ENCODE assay signal across 28 mouse cellular contexts in the genomic region with DNA sequence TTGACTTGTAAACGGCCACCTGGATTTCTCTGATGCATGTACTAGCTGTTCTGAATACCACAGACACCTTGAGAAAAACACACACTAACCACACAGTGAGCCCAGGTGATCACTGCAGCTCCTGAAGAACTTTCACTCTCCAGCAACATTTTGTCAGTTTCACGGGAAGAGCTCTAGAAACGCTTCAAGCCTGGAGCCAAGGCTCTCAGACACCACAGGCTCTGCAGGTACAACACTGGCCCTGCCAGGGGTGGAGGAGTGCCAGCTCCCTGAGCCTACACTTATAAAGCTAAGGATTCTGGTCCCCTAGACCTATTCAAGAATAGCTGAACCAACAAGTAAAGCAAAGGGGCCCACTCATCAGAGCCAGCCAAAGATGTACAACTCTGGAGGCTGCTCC. TPM values are rescaled to one million over a fixed set of nuclear protein-coding genes. Genes with fewer than 3 reads are reported as not detected.
A peak's percentile ranks its signal among the peaks of the same experiment; 100 is the strongest.
DNase-seq lines count a peak whose midpoint lies in the region; ATAC-seq lines count a peak whose summit lies in the region.
"Had no signal": no experiment of that assay in that cellular context is flagged by ENCODE, and none has a peak within 500 bp of the region (broad histone marks: within the 10 kb centered on the region; RNA-seq: fewer than 3 reads in every experiment).

No protein-coding gene starts in this region.

- intact Hi-C loops in left cerebral cortex, postnatal 36 days (cut with DNase I): no loop called here

- H3K36me3 ChIP-seq in heart, embryonic 16.5 days (ENCODE audit: control insufficient read depth, insufficient read depth): 0 out of 2 replicates have a peak, but pooled peaks cover 3% of the 10 kb centered on the region
- H3K36me3 ChIP-seq in heart, embryonic 10.5 days: no peaks in the 10 kb centered on the region
- H3K36me3 ChIP-seq: midbrain, embryonic 13.5 days; neural tube, embryonic 12.5 days had no signal

- no peak for DNase-seq in heart, embryonic 10.5 days (ENCODE audit: low spot score)
- peak; percentile 36 to 62 for DNase-seq in cerebellum, postnatal 25 days
- peak; percentile 77 for DNase-seq in thymus, postnatal 0 days (ENCODE audit: low spot score)
- DNase-seq in urinary bladder, adult 2 months (ENCODE audit: low spot score): no peak
- DNase-seq in left cerebral cortex, postnatal 36 days (ENCODE audit: low spot score in 2 of 2): no peak
- DNase-seq: B cell, adult 2 months; embryo, embryonic 11 days; forebrain, postnatal 0 days; gastrocnemius, adult 2 months; kidney, adult 11 months; layer of hippocampus, postnatal 36 days; lung, adult 18-20 months; lung, postnatal 14 days; spleen, adult 18-20 months had no signal

- WGBS in heart, embryonic 16.5 days: 79% methylated on average over 3 of the region's 3 CpGs
- WGBS in heart, embryonic 10.5 days: 86% methylated on average over 3 of the region's 3 CpGs

- H3K4me2 ChIP-seq in heart, embryonic 16.5 days (ENCODE audit: low read depth, low read length): no peak overlapping the region
- H3K4me2 ChIP-seq: embryonic facial prominence, embryonic 15.5 days; liver, embryonic 11.5 days; midbrain, embryonic 13.5 days; neural tube, embryonic 12.5 days had no signal

- no peaks in the 10 kb centered on the region for H3K27me3 ChIP-seq in heart, embryonic 16.5 days (ENCODE audit: control insufficient read depth, insufficient read depth, low read length)
- H3K27me3 ChIP-seq in heart, embryonic 10.5 days (ENCODE audit: insufficient read depth, poor library complexity, severe bottlenecking): no peaks in the 10 kb centered on the region
- H3K27me3 ChIP-seq: embryonic facial prominence, embryonic 15.5 days; midbrain, embryonic 13.5 days; neural tube, embryonic 12.5 days had no signal

- no peak; the same call in 1 of the 2 replicates for ATAC-seq in heart, embryonic 16.5 days (replicated peaks; ENCODE audit: extremely low read depth, insufficient read depth, low FRiP score)
- no peak for ATAC-seq in inflammation-experienced regulatory T-cells, adult 6 months
- ATAC-seq: forebrain, postnatal 0 days; hindbrain, embryonic 16.5 days; midbrain, embryonic 13.5 days had no signal

- H3K4me3 ChIP-seq in heart, embryonic 16.5 days (ENCODE audit: low read length): no peak overlapping the region
- no peak overlapping the region for H3K4me3 ChIP-seq in heart, embryonic 10.5 days
- H3K4me3 ChIP-seq: embryonic facial prominence, embryonic 15.5 days; gastrocnemius, adult 2 months; midbrain, embryonic 13.5 days; neural tube, embryonic 12.5 days had no signal

- no peak overlapping the region for H3K9ac ChIP-seq in heart, embryonic 16.5 days (ENCODE audit: low read length)
- H3K9ac ChIP-seq: embryonic facial prominence, embryonic 15.5 days; forebrain, postnatal 0 days; midbrain, embryonic 13.5 days; neural tube, embryonic 12.5 days had no signal

- H3K27ac ChIP-seq in heart, embryonic 16.5 days (ENCODE audit: low read length): peak overlapping the region; percentile 57
- no peak overlapping the region for H3K27ac ChIP-seq in heart, embryonic 10.5 days
- H3K27ac ChIP-seq: embryonic facial prominence, embryonic 15.5 days; gastrocnemius, adult 2 months; midbrain, embryonic 13.5 days; neural tube, embryonic 12.5 days had no signal

- no peaks in the 10 kb centered on the region for H3K4me1 ChIP-seq in heart, embryonic 16.5 days (ENCODE audit: control insufficient read depth, insufficient read depth, low read length)
- H3K4me1 ChIP-seq in heart, embryonic 10.5 days: no peaks in the 10 kb centered on the region
- H3K4me1 ChIP-seq: embryonic facial prominence, embryonic 15.5 days; midbrain, embryonic 13.5 days; neural tube, embryonic 12.5 days had no signal

- H3K9me3 ChIP-seq in heart, embryonic 16.5 days (replicated peaks; ENCODE audit: control insufficient read depth, low read length): no peaks in the 10 kb centered on the region
- H3K9me3 ChIP-seq in heart, embryonic 10.5 days: no peaks in the 10 kb centered on the region
- H3K9me3 ChIP-seq: embryonic facial prominence, embryonic 15.5 days; midbrain, embryonic 13.5 days; neural tube, embryonic 12.5 days had no signal

RNA-seq across cellular contexts. Expression of a gene that starts 43.1 kb away (rescaled TPM):
- 3.8 and 13.2 TPM in 2 replicates for polyA plus RNA-seq in heart, embryonic 16.5 days (2015; fragmentation: Nextera tagmentation; extraction: Ambion mirVana)
- not detected in 2 replicates for polyA plus RNA-seq in heart, embryonic 10.5 days (2016; fragmentation: Nextera tagmentation; extraction: Ambion mirVana)
- polyA plus RNA-seq in thymus, postnatal 0 days (2015; fragmentation: Nextera tagmentation; extraction: Ambion mirVana): 116 and 143 TPM in 2 replicates
- polyA plus RNA-seq in urinary bladder, adult 2 months (2012; rRNA removed): 0.04 and 0.06 TPM in 2 replicates
- total RNA-seq in left cerebral cortex, postnatal 36 days (2021): not detected
- not detected for polyA plus RNA-seq in inflammation-experienced regulatory T-cells, adult 6 months (2017; shearing (Covaris generic))
- total RNA-seq: adrenal gland, adult 18-20 months; forebrain, postnatal 0 days; gastrocnemius, adult 2 months; layer of hippocampus, adult 18-20 months; layer of hippocampus, postnatal 36 days; left cerebral cortex, postnatal 25 days; megakaryocyte, adult 5-6 weeks had no signal
- polyA plus RNA-seq: forebrain, postnatal 0 days; gonadal fat pad, adult 2 months; heart, embryonic 14.5 days; hindbrain, embryonic 16.5 days; kidney, embryonic 16.5 days; midbrain, embryonic 13.5 days; neural tube, embryonic 12.5 days had no signal

Comparison
In these comparisons a context has a peak if more than half of its experiments do, and no peak if none do; other contexts are left out.
1. DNase-seq: peak in cerebellum, postnatal 25 days (2 of 2) and thymus, postnatal 0 days (single experiment); none in heart, embryonic 10.5 days (single experiment), urinary bladder, adult 2 months (single experiment) and left cerebral cortex, postnatal 36 days (0 of 2).